Mouse (Mus musculus): ENCODE measurements around the gene Lrrc28. TPM values are rescaled to one million over a fixed set of nuclear protein-coding genes. Genes with fewer than 3 reads are reported as not detected.
A peak's percentile ranks its signal among the peaks of the same experiment; 100 is the strongest.

The Lrrc28 gene
- polyA plus RNA-seq, 1 experiment from 2014 or later, result 24.5 TPM

GRCm38 (mm10) chr7:67616890-67617289, 28.2 kb downstream of the Lrrc28 start:
- no peak for ATAC-seq (ENCODE audit: insufficient number of reproducible peaks, low FRiP score, low TSS enrichment, low read depth)
- Histone ChIP-seq H3K27me3 (no peaks in the 10 kb centered on the region), H3K9me3 (no peaks in the 10 kb centered on the region), H3K4me2 (no peak overlapping the region), H3K4me3 (no peak overlapping the region), H3K4me1 (peaks cover 21% of the 10 kb centered on the region), H3K9ac (no peak overlapping the region), H3K36me3 (no peaks in the 10 kb centered on the region; the same call in 1 of the 2 replicates), H3K27ac (no peak overlapping the region)
- 56% methylated on average over 4 of the region's 4 CpGs for WGBS

GRCm38 (mm10) chr7:67614464-67614861, 30.6 kb downstream of the Lrrc28 start:
- Histone ChIP-seq H3K27ac (no peak overlapping the region), H3K36me3 (no peaks in the 10 kb centered on the region; the same call in 1 of the 2 replicates), H3K4me2 (no peak overlapping the region), H3K9me3 (no peaks in the 10 kb centered on the region), H3K9ac (no peak overlapping the region), H3K27me3 (no peaks in the 10 kb centered on the region), H3K4me3 (no peak overlapping the region), H3K4me1 (peaks cover 16% of the 10 kb centered on the region)
- 83% methylated on average over 7 of the region's 7 CpGs for WGBS
- no peak for ATAC-seq (ENCODE audit: insufficient number of reproducible peaks, low FRiP score, low TSS enrichment, low read depth)

DNA sequence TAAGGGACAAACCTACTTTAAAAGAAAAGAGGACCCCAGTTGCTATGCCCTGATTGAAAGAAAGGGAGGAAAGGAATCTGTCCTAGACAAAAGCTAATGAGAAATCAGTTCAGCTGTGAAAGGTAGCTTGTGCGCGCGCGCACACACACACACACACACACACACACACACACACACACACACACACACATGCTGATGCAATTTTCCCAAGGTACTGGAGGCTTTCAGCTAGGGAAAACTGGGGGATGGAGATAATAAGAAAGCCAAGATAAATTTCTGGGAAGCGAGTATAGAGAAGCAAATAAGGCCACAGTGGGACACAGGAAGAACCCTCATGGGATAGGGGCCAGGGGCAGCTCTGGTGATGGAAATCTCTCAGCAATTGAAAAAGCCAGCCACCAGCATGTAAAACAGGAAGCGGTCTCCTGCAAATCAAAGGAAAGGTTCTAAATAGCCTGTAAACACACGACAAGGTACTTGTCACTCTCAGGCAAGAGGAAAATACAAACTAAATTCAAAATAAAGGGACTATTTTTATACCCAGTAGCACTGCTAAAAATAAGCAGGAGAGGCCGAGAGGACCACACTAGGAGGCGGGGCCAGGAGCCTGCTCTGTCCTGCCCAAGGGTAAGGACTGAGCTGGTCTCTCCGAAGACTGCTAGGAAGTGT, 31.1 kb downstream of the Lrrc28 start:
- no peak overlapping the region for H3K27ac ChIP-seq
- no peaks in the 10 kb centered on the region for H3K27me3 ChIP-seq
- no peaks in the 10 kb centered on the region for H3K9me3 ChIP-seq
- H3K4me3 ChIP-seq, result no peak overlapping the region
- H3K4me1 ChIP-seq, result peaks cover 16% of the 10 kb centered on the region
- no peak overlapping the region for H3K9ac ChIP-seq
- H3K4me2 ChIP-seq, result no peak overlapping the region
- no peaks in the 10 kb centered on the region; the same call in 1 of the 2 replicates for H3K36me3 ChIP-seq
- no peak for ATAC-seq (ENCODE audit: insufficient number of reproducible peaks, low FRiP score, low TSS enrichment, low read depth)
- WGBS, result 60% methylated on average over 10 of the region's 10 CpGs

GRCm38 (mm10) chr7:67608348-67609024, 36.6 kb downstream of the Lrrc28 start:
- Histone ChIP-seq H3K4me1 (peaks cover 21% of the 10 kb centered on the region), H3K27ac (peak overlapping the region; percentile 44; the same call in 1 of the 2 replicates), H3K9me3 (no peaks in the 10 kb centered on the region), H3K36me3 (no peaks in the 10 kb centered on the region), H3K4me2 (no peak overlapping the region), H3K9ac (no peak overlapping the region), H3K4me3 (no peak overlapping the region), H3K27me3 (no peaks in the 10 kb centered on the region)
- no peak for ATAC-seq (ENCODE audit: insufficient number of reproducible peaks, low FRiP score, low TSS enrichment, low read depth)
- 53% methylated on average over 4 of the region's 4 CpGs for WGBS

DNA sequence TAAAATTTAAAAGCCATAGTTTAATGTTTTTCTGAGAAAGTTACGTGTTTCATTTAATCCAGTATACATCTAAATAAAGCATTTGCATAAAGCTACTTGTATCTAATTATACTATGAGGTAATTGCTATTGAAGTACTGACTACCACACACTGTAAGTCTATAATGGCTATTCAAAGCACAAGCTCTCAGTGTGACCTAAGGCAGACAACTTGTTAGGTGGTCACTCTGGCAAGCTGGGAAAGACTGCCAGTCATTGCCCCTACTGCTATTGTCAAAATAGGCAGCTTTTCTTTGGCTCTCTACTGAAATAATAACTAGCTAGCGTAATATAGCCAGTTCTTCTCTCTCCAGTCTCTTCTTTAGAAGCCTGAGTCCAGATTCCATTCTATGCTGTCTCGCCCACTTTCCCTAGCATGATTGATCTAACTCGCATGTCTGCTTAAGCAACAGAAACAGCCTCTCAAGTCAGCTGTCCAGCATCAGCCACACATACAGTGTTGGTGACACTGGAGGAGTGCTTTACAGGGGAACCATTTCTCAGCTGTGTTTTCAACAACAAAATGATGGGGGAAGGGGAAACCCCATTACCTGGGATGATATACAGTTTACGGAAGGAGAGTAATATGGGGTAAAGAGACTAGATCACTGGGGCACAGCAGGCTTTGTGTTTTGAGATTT, 37.3 kb downstream of the Lrrc28 start:
- H3K9ac ChIP-seq, result no peak overlapping the region
- H3K9me3 ChIP-seq, result no peaks in the 10 kb centered on the region
- H3K27me3 ChIP-seq, result no peaks in the 10 kb centered on the region
- H3K36me3 ChIP-seq, result no peaks in the 10 kb centered on the region
- H3K4me1 ChIP-seq, result peaks cover 21% of the 10 kb centered on the region
- 64% methylated on average over 5 of the region's 5 CpGs for WGBS
- no peak for ATAC-seq (ENCODE audit: insufficient number of reproducible peaks, low FRiP score, low TSS enrichment, low read depth)
- no peak overlapping the region for H3K4me2 ChIP-seq
- no peak overlapping the region for H3K4me3 ChIP-seq
- H3K27ac ChIP-seq, result peak overlapping the region; percentile 44; the same call in 1 of the 2 replicates

DNA sequence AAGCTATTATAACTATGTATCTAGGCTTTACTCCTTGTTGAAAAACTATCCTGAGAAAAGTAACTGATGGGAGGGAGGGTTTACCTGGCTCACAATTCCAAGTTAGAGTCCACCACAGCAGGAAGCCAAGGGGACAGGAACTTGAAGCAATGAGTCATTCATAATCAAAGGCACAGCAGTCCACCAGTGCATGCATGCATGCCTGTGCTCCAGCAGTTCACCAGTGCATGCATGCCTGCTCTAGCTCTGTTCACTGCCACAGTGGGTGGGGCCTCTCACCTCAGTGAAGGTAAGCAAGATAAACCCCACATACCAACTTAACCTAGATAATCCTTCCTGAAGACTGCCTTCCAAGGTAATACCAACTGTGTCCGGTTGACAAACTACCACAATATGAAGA, 38.8 kb downstream of the Lrrc28 start:
- no peaks in the 10 kb centered on the region for H3K36me3 ChIP-seq
- WGBS, result 76% methylated on average over 1 of the region's 1 CpGs
- no peaks in the 10 kb centered on the region for H3K9me3 ChIP-seq
- no peak overlapping the region for H3K4me3 ChIP-seq
- H3K27ac ChIP-seq, result no peak overlapping the region
- H3K4me1 ChIP-seq, result peaks cover 21% of the 10 kb centered on the region
- no peak overlapping the region for H3K4me2 ChIP-seq
- H3K9ac ChIP-seq, result no peak overlapping the region
- no peak for ATAC-seq (ENCODE audit: insufficient number of reproducible peaks, low FRiP score, low TSS enrichment, low read depth)
- no peaks in the 10 kb centered on the region for H3K27me3 ChIP-seq

DNA sequence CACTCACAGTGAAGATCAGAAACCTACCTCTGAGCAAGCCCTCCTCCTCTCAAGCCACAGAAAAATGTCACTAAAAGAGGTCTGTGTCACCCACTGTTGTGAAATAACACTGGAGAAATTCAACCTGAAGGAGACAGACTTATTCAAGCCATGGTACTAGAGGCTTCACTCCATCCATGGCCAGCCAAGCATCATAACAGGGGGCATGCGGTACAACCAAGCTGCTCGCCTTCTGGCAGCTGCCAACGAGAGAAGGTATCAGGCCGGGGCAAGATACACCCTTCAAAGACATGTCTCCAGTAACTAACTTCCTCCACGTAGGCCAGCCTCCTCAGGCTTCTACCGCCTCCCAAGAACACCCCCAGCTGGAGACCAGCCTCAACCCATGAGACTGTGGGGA, 40.0 kb downstream of the Lrrc28 start:
- peaks cover 21% of the 10 kb centered on the region for H3K4me1 ChIP-seq
- no peaks in the 10 kb centered on the region for H3K9me3 ChIP-seq
- H3K27ac ChIP-seq, result 0 out of 2 replicates have a peak overlapping the region, but pooled peaks have one; percentile 22
- no peaks in the 10 kb centered on the region for H3K27me3 ChIP-seq
- WGBS, result 82% methylated on average over 6 of the region's 6 CpGs
- no peak for ATAC-seq (ENCODE audit: insufficient number of reproducible peaks, low FRiP score, low TSS enrichment, low read depth)
- H3K4me3 ChIP-seq, result no peak overlapping the region
- no peak overlapping the region for H3K9ac ChIP-seq
- no peak overlapping the region for H3K4me2 ChIP-seq
- no peaks in the 10 kb centered on the region for H3K36me3 ChIP-seq

- ATAC-seq (ENCODE audit: insufficient number of reproducible peaks, low FRiP score, low TSS enrichment, low read depth), result no peak
These were observed 47.0 kb downstream of the Lrrc28 start for GRCm38 (mm10) chr7:67598050-67598449.

GRCm38 (mm10) chr7:67596961-67597360, 48.1 kb downstream of the Lrrc28 start:
- Histone ChIP-seq H3K9me3 (no peaks in the 10 kb centered on the region), H3K4me2 (no peak overlapping the region), H3K4me3 (no peak overlapping the region), H3K9ac (no peak overlapping the region), H3K36me3 (no peaks in the 10 kb centered on the region), H3K4me1 (peaks cover 15% of the 10 kb centered on the region), H3K27ac (no peak overlapping the region; the same call in 1 of the 2 replicates), H3K27me3 (no peaks in the 10 kb centered on the region)
- WGBS, result 82% methylated on average over 1 of the region's 1 CpGs
- ATAC-seq (ENCODE audit: insufficient number of reproducible peaks, low FRiP score, low TSS enrichment, low read depth), result no peak

More at GRCm38 (mm10) chr7:67598050-67598449, 47.0 kb downstream of the Lrrc28 start:
- 23% methylated on average over 3 of the region's 3 CpGs for WGBS
- Histone ChIP-seq H3K4me1 (peaks cover 15% of the 10 kb centered on the region), H3K4me2 (no peak overlapping the region), H3K27me3 (no peaks in the 10 kb centered on the region), H3K4me3 (no peak overlapping the region), H3K9me3 (no peaks in the 10 kb centered on the region), H3K36me3 (no peaks in the 10 kb centered on the region), H3K27ac (peak overlapping the region; percentile 74), H3K9ac (no peak overlapping the region)

DNA sequence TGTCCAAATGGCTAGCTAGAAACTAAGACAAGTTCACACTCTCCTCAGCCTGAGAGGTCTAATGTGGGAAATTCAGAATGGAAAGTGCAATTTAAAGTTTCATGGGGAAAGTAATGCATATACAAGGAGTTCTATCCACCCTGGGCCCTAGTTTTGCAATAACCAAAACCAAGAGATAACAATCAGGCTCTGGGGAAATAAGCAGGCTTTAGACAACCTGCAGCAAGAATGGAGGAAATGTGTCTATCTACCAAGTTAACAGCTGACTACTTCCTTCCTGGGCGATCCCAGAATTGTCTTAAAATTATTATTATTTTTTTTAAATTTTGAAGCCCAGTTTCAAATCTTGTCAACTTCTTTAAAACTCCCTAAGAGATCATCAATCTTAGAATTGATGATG, 48.7 kb downstream of the Lrrc28 start:
- no peak overlapping the region for H3K4me2 ChIP-seq

DNA sequence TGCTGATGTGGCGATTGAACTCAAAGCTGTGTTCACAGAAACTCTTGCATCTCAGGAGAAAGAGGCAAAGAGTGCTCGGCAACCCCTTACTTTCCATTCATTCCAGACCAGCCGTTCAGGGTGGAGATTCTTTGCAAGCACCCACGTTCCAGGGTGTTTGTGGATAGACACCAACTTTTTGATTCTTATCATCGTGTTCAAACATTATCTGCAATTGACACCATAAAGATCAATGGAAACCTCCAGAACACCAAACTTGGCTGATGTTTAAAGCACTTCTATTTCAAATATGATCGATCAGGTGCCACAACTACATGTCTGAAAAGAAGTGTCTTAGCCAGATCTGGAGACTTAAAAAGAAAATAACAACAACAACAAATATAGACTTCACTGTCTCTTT, 51.2 kb downstream of the Lrrc28 start:
- WGBS, result 82% methylated on average over 6 of the region's 6 CpGs
- Histone ChIP-seq H3K27me3 (no peaks in the 10 kb centered on the region), H3K9me3 (no peaks in the 10 kb centered on the region), H3K4me2 (no peak overlapping the region), H3K36me3 (no peaks in the 10 kb centered on the region), H3K4me1 (peaks cover 8% of the 10 kb centered on the region), H3K4me3 (no peak overlapping the region), H3K9ac (no peak overlapping the region), H3K27ac (no peak overlapping the region)
- ATAC-seq (ENCODE audit: insufficient number of reproducible peaks, low FRiP score, low TSS enrichment, low read depth), result no peak

More for the DNA sequence above, 48.7 kb downstream of the Lrrc28 start:
- WGBS, result 87% methylated on average over 1 of the region's 1 CpGs
- H3K27ac ChIP-seq, result no peak overlapping the region
- no peak overlapping the region for H3K4me3 ChIP-seq
- H3K9ac ChIP-seq, result no peak overlapping the region
- peaks cover 15% of the 10 kb centered on the region for H3K4me1 ChIP-seq
- H3K27me3 ChIP-seq, result no peaks in the 10 kb centered on the region
- no peaks in the 10 kb centered on the region for H3K9me3 ChIP-seq
- no peak for ATAC-seq (ENCODE audit: insufficient number of reproducible peaks, low FRiP score, low TSS enrichment, low read depth)
- H3K36me3 ChIP-seq, result no peaks in the 10 kb centered on the region

GRCm38 (mm10) chr7:67592670-67593069, 52.4 kb downstream of the Lrrc28 start:
- no peak overlapping the region for H3K4me3 ChIP-seq
- no peak overlapping the region for H3K27ac ChIP-seq
- no peak for ATAC-seq (ENCODE audit: insufficient number of reproducible peaks, low FRiP score, low TSS enrichment, low read depth)
- H3K4me1 ChIP-seq, result peaks cover 3% of the 10 kb centered on the region
- no peaks in the 10 kb centered on the region for H3K9me3 ChIP-seq
- 89% methylated on average over 6 of the region's 6 CpGs for WGBS
- H3K9ac ChIP-seq, result no peak overlapping the region
- H3K36me3 ChIP-seq, result no peaks in the 10 kb centered on the region
- H3K27me3 ChIP-seq, result no peaks in the 10 kb centered on the region
- H3K4me2 ChIP-seq, result no peak overlapping the region

Data from limb, embryonic 15.5 days (tissue).